Mouse (Mus musculus) liver, embryonic 15.5 days (tissue): ENCODE measurements at regions not wholly inside any gene's neighbourhood (a gene's known extent, or its start where the extent isn't known, plus 50 kb on each side); places are given as distances from the start of the nearest gene placed in this dataset.
A peak's percentile ranks its signal among the peaks of the same experiment; 100 is the strongest.

ENCODE experiments used
- ATAC-seq: fragments of 200-750 bp; cut with Nextera tagmentation; 2 replicates; pipeline ENCODE4 v1.8.0; 2017; ENCODE audit warnings: moderate number of reproducible peaks, mild to moderate bottlenecking, moderate library complexity; ENCODE audit not compliant: insufficient read depth
- H3K27ac ChIP-seq: fragments of 300-500 bp; sonication (generic); replicated peaks from 2 replicates; pipeline ENCODE4 v1.5.1; 2015; ENCODE audit warnings: mild to moderate bottlenecking, inconsistent platforms
- H3K27me3 ChIP-seq: fragments of 300-500 bp; sonication (generic); 2 replicates; pipeline ENCODE4 v1.6.1; 2015; ENCODE audit warnings: mild to moderate bottlenecking, inconsistent platforms
- H3K36me3 ChIP-seq: fragments of 300-500 bp; sonication (generic); replicated peaks from 2 replicates; pipeline ENCODE4 v1.6.1; 2015; ENCODE audit warnings: moderate library complexity, mild to moderate bottlenecking, inconsistent platforms
- H3K4me1 ChIP-seq: fragments of 300-500 bp; sonication (generic); replicated peaks from 2 replicates; pipeline ENCODE4 v1.6.1; 2015; ENCODE audit warnings: inconsistent platforms
- H3K4me2 ChIP-seq: fragments of 300-500 bp; sonication (generic); 2 replicates; pipeline ENCODE4 v1.6.1; 2015; ENCODE audit warnings: moderate library complexity, mild to moderate bottlenecking, inconsistent platforms
- H3K4me3 ChIP-seq: fragments of 300-500 bp; sonication (generic); replicated peaks from 2 replicates; pipeline ENCODE4 v1.5.1; 2015; ENCODE audit warnings: mild to moderate bottlenecking, inconsistent platforms
- H3K9ac ChIP-seq: fragments of 300-500 bp; sonication (generic); 2 replicates; pipeline ENCODE4 v1.6.1; 2015; ENCODE audit warnings: moderate library complexity, mild to moderate bottlenecking, inconsistent platforms
- H3K9me3 ChIP-seq: fragments of 300-500 bp; sonication (generic); replicated peaks from 2 replicates; pipeline ENCODE4 v1.6.1; 2016; ENCODE audit warnings: inconsistent platforms
- WGBS: fragments of 180-500 bp; shearing (Covaris S2); methylation state at CpG from one replicate; pipeline ENCODE4 v1.1.7; 2015; ENCODE audit warnings: mixed read lengths; ENCODE audit not compliant: insufficient replicate concordance; 5-methylcytosine and 5-hydroxymethylcytosine counted together

- Histone ChIP-seq H3K27me3 (no peaks in the 10 kb centered on the region), H3K9ac (no peak overlapping the region), H3K4me1 (no peaks in the 10 kb centered on the region), H3K9me3 (no peaks in the 10 kb centered on the region), H3K4me2 (no peak overlapping the region), H3K4me3 (no peak overlapping the region), H3K27ac (no peak overlapping the region), H3K36me3 (no peaks in the 10 kb centered on the region)
- ATAC-seq, result no peak
- WGBS, result 63% methylated on average over 2 of the region's 2 CpGs
Observed at GRCm38 (mm10) chr13:101995529-101995928, 227.5 kb upstream of the Pik3r1 start.

- Histone ChIP-seq H3K4me3 (no peak overlapping the region), H3K9me3 (no peaks in the 10 kb centered on the region), H3K4me2 (no peak overlapping the region), H3K27me3 (no peaks in the 10 kb centered on the region), H3K9ac (no peak overlapping the region), H3K36me3 (no peaks in the 10 kb centered on the region), H3K27ac (no peak overlapping the region), H3K4me1 (no peaks in the 10 kb centered on the region)
- 76% methylated on average over 5 of the region's 5 CpGs for WGBS
- no peak for ATAC-seq
Observed at GRCm38 (mm10) chr13:101996144-101996543, 228.1 kb upstream of the Pik3r1 start.

GRCm38 (mm10) chr13:101997415-101997814 is 229.4 kb upstream of the Pik3r1 start:
- Histone ChIP-seq H3K4me2 (no peak overlapping the region), H3K9me3 (no peaks in the 10 kb centered on the region), H3K27me3 (no peaks in the 10 kb centered on the region), H3K4me1 (no peaks in the 10 kb centered on the region), H3K36me3 (no peaks in the 10 kb centered on the region), H3K27ac (no peak overlapping the region), H3K9ac (no peak overlapping the region), H3K4me3 (no peak overlapping the region)
- 67% methylated on average over 2 of the region's 2 CpGs for WGBS
- ATAC-seq, result no peak

GRCm38 (mm10) chr13:102006565-102006964 is 238.5 kb upstream of the Pik3r1 start:
- no peaks in the 10 kb centered on the region for H3K27me3 ChIP-seq
- no peaks in the 10 kb centered on the region for H3K9me3 ChIP-seq
- no peak overlapping the region for H3K4me3 ChIP-seq
- H3K36me3 ChIP-seq, result no peaks in the 10 kb centered on the region
- ATAC-seq, result no peak
- 73% methylated on average over 5 of the region's 5 CpGs for WGBS
- H3K4me2 ChIP-seq, result no peak overlapping the region
- H3K27ac ChIP-seq, result no peak overlapping the region
- no peak overlapping the region for H3K9ac ChIP-seq
- no peaks in the 10 kb centered on the region for H3K4me1 ChIP-seq

GRCm38 (mm10) chr13:102011965-102012364 is 243.9 kb upstream of the Pik3r1 start:
- no peak for ATAC-seq
- H3K27ac ChIP-seq, result no peak overlapping the region
- H3K36me3 ChIP-seq, result no peaks in the 10 kb centered on the region
- WGBS, result 49% methylated on average over 2 of the region's 2 CpGs
- H3K27me3 ChIP-seq, result no peaks in the 10 kb centered on the region
- no peaks in the 10 kb centered on the region for H3K4me1 ChIP-seq
- H3K4me3 ChIP-seq, result no peak overlapping the region
- H3K4me2 ChIP-seq, result no peak overlapping the region
- no peaks in the 10 kb centered on the region for H3K9me3 ChIP-seq
- no peak overlapping the region for H3K9ac ChIP-seq

- H3K4me2 ChIP-seq, result no peak overlapping the region
- H3K36me3 ChIP-seq, result no peaks in the 10 kb centered on the region
- H3K27me3 ChIP-seq, result no peaks in the 10 kb centered on the region
- H3K9ac ChIP-seq, result no peak overlapping the region
- 63% methylated on average over 2 of the region's 2 CpGs for WGBS
- no peaks in the 10 kb centered on the region for H3K4me1 ChIP-seq
- no peaks in the 10 kb centered on the region for H3K9me3 ChIP-seq
- no peak overlapping the region for H3K27ac ChIP-seq
- no peak for ATAC-seq
- no peak overlapping the region for H3K4me3 ChIP-seq
Observed at GRCm38 (mm10) chr13:102014514-102014913, 246.5 kb upstream of the Pik3r1 start.

GRCm38 (mm10) chr13:102014958-102015357 is 246.9 kb upstream of the Pik3r1 start:
- H3K9me3 ChIP-seq, result no peaks in the 10 kb centered on the region
- no peaks in the 10 kb centered on the region for H3K36me3 ChIP-seq
- H3K9ac ChIP-seq, result no peak overlapping the region
- H3K4me2 ChIP-seq, result no peak overlapping the region
- no peaks in the 10 kb centered on the region for H3K4me1 ChIP-seq
- no peak for ATAC-seq
- WGBS, result 66% methylated on average over 3 of the region's 3 CpGs
- no peak overlapping the region for H3K4me3 ChIP-seq
- H3K27ac ChIP-seq, result no peak overlapping the region
- H3K27me3 ChIP-seq, result no peaks in the 10 kb centered on the region

- no peak overlapping the region for H3K4me2 ChIP-seq
- 74% methylated on average over 5 of the region's 5 CpGs for WGBS
- no peak for ATAC-seq
Observed at GRCm38 (mm10) chr13:102016518-102016917, 248.5 kb upstream of the Pik3r1 start.

GRCm38 (mm10) chr13:102022273-102022672 is 254.3 kb upstream of the Pik3r1 start:
- 32% methylated on average over 1 of the region's 1 CpGs for WGBS
- no peak overlapping the region for H3K27ac ChIP-seq
- H3K4me1 ChIP-seq, result peaks cover 6% of the 10 kb centered on the region
- ATAC-seq, result 0 out of 2 replicates have a peak, but pooled peaks have one; percentile 25
- no peaks in the 10 kb centered on the region for H3K27me3 ChIP-seq
- H3K36me3 ChIP-seq, result no peaks in the 10 kb centered on the region
- no peaks in the 10 kb centered on the region for H3K9me3 ChIP-seq
- H3K9ac ChIP-seq, result no peak overlapping the region
- no peak overlapping the region for H3K4me2 ChIP-seq
- no peak overlapping the region for H3K4me3 ChIP-seq

More at GRCm38 (mm10) chr13:102016518-102016917, 248.5 kb upstream of the Pik3r1 start:
- H3K9me3 ChIP-seq, result no peaks in the 10 kb centered on the region
- no peak overlapping the region for H3K9ac ChIP-seq
- H3K36me3 ChIP-seq, result no peaks in the 10 kb centered on the region
- no peak overlapping the region for H3K4me3 ChIP-seq
- H3K4me1 ChIP-seq, result no peaks in the 10 kb centered on the region
- no peaks in the 10 kb centered on the region for H3K27me3 ChIP-seq
- H3K27ac ChIP-seq, result no peak overlapping the region

GRCm38 (mm10) chr13:102022757-102023156 is 254.7 kb upstream of the Pik3r1 start:
- WGBS, result 61% methylated on average over 4 of the region's 4 CpGs
- Histone ChIP-seq H3K4me2 (no peak overlapping the region), H3K36me3 (no peaks in the 10 kb centered on the region), H3K27ac (no peak overlapping the region), H3K27me3 (no peaks in the 10 kb centered on the region), H3K4me3 (no peak overlapping the region), H3K9ac (no peak overlapping the region), H3K4me1 (peaks cover 6% of the 10 kb centered on the region), H3K9me3 (no peaks in the 10 kb centered on the region)
- no peak for ATAC-seq

GRCm38 (mm10) chr13:102023624-102024023 is 255.6 kb upstream of the Pik3r1 start:
- H3K36me3 ChIP-seq, result no peaks in the 10 kb centered on the region
- 83% methylated on average over 1 of the region's 1 CpGs for WGBS
- no peak; the same call in 1 of the 2 replicates for ATAC-seq
- H3K27ac ChIP-seq, result no peak overlapping the region
- no peak overlapping the region for H3K4me3 ChIP-seq
- no peak overlapping the region for H3K4me2 ChIP-seq
- H3K9ac ChIP-seq, result no peak overlapping the region
- no peaks in the 10 kb centered on the region for H3K9me3 ChIP-seq
- H3K27me3 ChIP-seq, result no peaks in the 10 kb centered on the region
- peaks cover 6% of the 10 kb centered on the region for H3K4me1 ChIP-seq

- no peak overlapping the region for H3K9ac ChIP-seq
- no peak overlapping the region for H3K27ac ChIP-seq
- H3K27me3 ChIP-seq, result no peaks in the 10 kb centered on the region
- no peak overlapping the region for H3K4me2 ChIP-seq
- no peaks in the 10 kb centered on the region for H3K36me3 ChIP-seq
- no peak for ATAC-seq
- H3K4me1 ChIP-seq, result peaks cover 6% of the 10 kb centered on the region
- H3K9me3 ChIP-seq, result no peaks in the 10 kb centered on the region
- 62% methylated on average over 3 of the region's 3 CpGs for WGBS
- H3K4me3 ChIP-seq, result no peak overlapping the region
Observed at GRCm38 (mm10) chr13:102025138-102025537, 257.1 kb upstream of the Pik3r1 start.
